Mouse (Mus musculus) brain, embryonic 18.5 days (tissue): ENCODE results near the gene Hoxd8.

Source experiments
- DNase-seq: peaks from one replicate; pipeline ENCODE4 v3.0.0-alpha.2; 2012; ENCODE audit warnings: low read depth, low spot score

Hoxd8 gene

GRCm38 (mm10) chr2:74686301-74686987 lies 18.0 kb upstream of the Hoxd8 start:
- DNase-seq = no peak

GRCm38 (mm10) chr2:74686988-74687697 lies 17.3 kb upstream of the Hoxd8 start:
- DNase-seq = no peak

GRCm38 (mm10) chr2:74687698-74688555 lies 16.5 kb upstream of the Hoxd8 start:
- DNase-seq = no peak

- DNase-seq = no peak
These were observed 15.4 kb upstream of the Hoxd8 start for GRCm38 (mm10) chr2:74688795-74689573.

- no peak for DNase-seq
These were observed 14.7 kb upstream of the Hoxd8 start for GRCm38 (mm10) chr2:74689574-74690337.

GRCm38 (mm10) chr2:74690338-74690716 lies 14.1 kb upstream of the Hoxd8 start:
- DNase-seq = no peak

- no peak for DNase-seq
These were observed 13.1 kb upstream of the Hoxd8 start, which contains the start of gene Hoxd10 for GRCm38 (mm10) chr2:74691022-74691951. TSS of gene Hoxd10 (plus strand) at chr2:74691924.

GRCm38 (mm10) chr2:74691995-74692807 lies 12.2 kb upstream of the Hoxd8 start:
- no peak for DNase-seq

- DNase-seq = no peak
These were observed 11.5 kb upstream of the Hoxd8 start for GRCm38 (mm10) chr2:74692808-74693431.

- no peak for DNase-seq
These were observed 11.0 kb upstream of the Hoxd8 start for GRCm38 (mm10) chr2:74693432-74693827.

GRCm38 (mm10) chr2:74694066-74694465 lies 10.3 kb upstream of the Hoxd8 start:
- DNase-seq = no peak

GRCm38 (mm10) chr2:74695383-74695782 lies 9.0 kb upstream of the Hoxd8 start:
- DNase-seq = no peak

- DNase-seq = no peak
These were observed 8.5 kb upstream of the Hoxd8 start for GRCm38 (mm10) chr2:74695813-74696430.

GRCm38 (mm10) chr2:74696442-74697335 lies 7.7 kb upstream of the Hoxd8 start:
- DNase-seq = no peak

GRCm38 (mm10) chr2:74697567-74698121 lies 6.8 kb upstream of the Hoxd8 start, which contains the start of gene Hoxd9:
TSS of gene Hoxd9 (plus strand) at chr2:74697727.
- no peak for DNase-seq
